Mouse (Mus musculus) midbrain, embryonic 12.5 days (tissue): Measurements from ENCODE around the gene Lrfn2. TPM values are rescaled to one million over a fixed set of nuclear protein-coding genes. Genes with fewer than 3 reads are reported as not detected.
A peak's percentile ranks its signal among the peaks of the same experiment; 100 is the strongest.

Experiments used
- ATAC-seq: fragments of 200-750 bp; cut with Nextera tagmentation; 2 replicates; pipeline ENCODE4 v1.8.0; 2017; ENCODE audit warnings: low read depth, moderate TSS enrichment, moderate library complexity; ENCODE audit not compliant: low FRiP score
- H3K27ac ChIP-seq: fragments of 300-500 bp; sonication (generic); replicated peaks from 2 replicates; pipeline ENCODE4 v1.5.1; 2016; ENCODE audit warnings: mild to moderate bottlenecking
- H3K27me3 ChIP-seq: fragments of 300-500 bp; sonication (generic); 2 replicates; pipeline ENCODE4 v1.6.1; 2016; ENCODE audit warnings: mild to moderate bottlenecking
- H3K36me3 ChIP-seq: fragments of 300-500 bp; sonication (generic); 2 replicates; pipeline ENCODE4 v1.6.1; 2016
- H3K4me1 ChIP-seq: fragments of 300-500 bp; sonication (generic); 2 replicates; pipeline ENCODE4 v1.6.1; 2016
- H3K4me2 ChIP-seq: fragments of 300-500 bp; sonication (generic); replicated peaks from 2 replicates; pipeline ENCODE4 v1.6.1; 2016; ENCODE audit warnings: mild to moderate bottlenecking, moderate library complexity
- H3K4me3 ChIP-seq: fragments of 300-500 bp; sonication (generic); 2 replicates; pipeline ENCODE4 v1.5.1; 2016; ENCODE audit warnings: mild to moderate bottlenecking
- H3K9ac ChIP-seq: fragments of 300-500 bp; sonication (generic); replicated peaks from 2 replicates; pipeline ENCODE4 v1.6.1; 2016; ENCODE audit warnings: mild to moderate bottlenecking, moderate library complexity
- H3K9me3 ChIP-seq: fragments of 300-500 bp; sonication (generic); 2 replicates; pipeline ENCODE4 v1.6.1; 2016; ENCODE audit warnings: mild to moderate bottlenecking
- WGBS: fragments of 180-500 bp; shearing (Covaris S2); methylation state at CpG from one replicate; pipeline ENCODE4 v1.1.7; 2016; 5-methylcytosine and 5-hydroxymethylcytosine counted together
- polyA plus RNA-seq: library from polyadenylated mRNA; unstranded; fragments of >200 nt; fragmentation: Nextera tagmentation; extraction: Ambion mirVana; gene quantifications from 2 replicates; pipeline ENCODE4 v1.2.1, GENCODE M21; 2016

Lrfn2 gene
- polyA plus RNA-seq, 1 experiment from 2014 or later: 1.4 TPM

- Histone ChIP-seq H3K9ac (no peak overlapping the region), H3K4me3 (no peak overlapping the region), H3K4me1 (peaks cover 10% of the 10 kb centered on the region), H3K4me2 (0 out of 2 replicates have a peak overlapping the region, but pooled peaks have one; percentile 12), H3K36me3 (no peaks in the 10 kb centered on the region), H3K27me3 (no peaks in the 10 kb centered on the region), H3K9me3 (no peaks in the 10 kb centered on the region), H3K27ac (no peak overlapping the region)
- WGBS: 30% methylated on average over 17 of the region's 17 CpGs
- no peak for ATAC-seq
These were observed 85.5 kb downstream of the Lrfn2 start for GRCm38 (mm10) chr17:49017438-49018415.

GRCm38 (mm10) chr17:49018774-49019488 is 86.8 kb downstream of the Lrfn2 start:
- no peak for ATAC-seq
- no peak overlapping the region for H3K27ac ChIP-seq
- no peak overlapping the region for H3K9ac ChIP-seq
- no peak overlapping the region for H3K4me2 ChIP-seq
- no peak overlapping the region for H3K4me3 ChIP-seq
- no peaks in the 10 kb centered on the region for H3K27me3 ChIP-seq
- peaks cover 10% of the 10 kb centered on the region for H3K4me1 ChIP-seq
- WGBS: 80% methylated on average over 8 of the region's 8 CpGs
- H3K9me3 ChIP-seq: no peaks in the 10 kb centered on the region
- no peaks in the 10 kb centered on the region for H3K36me3 ChIP-seq

GRCm38 (mm10) chr17:49029556-49030268 is 97.5 kb downstream of the Lrfn2 start:
- ATAC-seq: peak; percentile 62; the same call in 1 of the 2 replicates
- no peak overlapping the region for H3K9ac ChIP-seq
- 40% methylated on average over 11 of the region's 11 CpGs for WGBS
- H3K27me3 ChIP-seq: no peaks in the 10 kb centered on the region
- no peak overlapping the region for H3K4me3 ChIP-seq
- H3K36me3 ChIP-seq: no peaks in the 10 kb centered on the region
- H3K9me3 ChIP-seq: no peaks in the 10 kb centered on the region
- H3K27ac ChIP-seq: no peak overlapping the region
- peaks cover 17% of the 10 kb centered on the region for H3K4me1 ChIP-seq
- no peak overlapping the region for H3K4me2 ChIP-seq

DNA sequence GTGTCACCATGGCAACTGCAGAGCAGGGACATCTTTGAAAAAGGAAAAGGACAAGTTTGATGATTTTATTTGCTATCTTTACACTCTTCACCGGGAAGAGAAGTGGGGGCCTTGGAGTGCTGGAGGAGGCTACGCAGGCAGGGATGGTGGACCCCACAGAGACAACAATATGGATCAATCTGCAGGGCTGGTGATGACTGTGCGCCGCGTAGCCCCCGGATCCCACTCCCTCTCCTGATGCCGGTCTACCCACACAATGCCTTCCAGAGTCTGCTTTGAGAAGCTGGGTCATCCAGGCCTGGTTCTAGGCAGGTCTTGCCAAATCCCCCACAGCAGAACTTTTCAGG is 98.1 kb downstream of the Lrfn2 start:
- no peaks in the 10 kb centered on the region for H3K9me3 ChIP-seq
- no peak overlapping the region for H3K27ac ChIP-seq
- WGBS: 81% methylated on average over 7 of the region's 7 CpGs
- no peak overlapping the region for H3K4me3 ChIP-seq
- no peak overlapping the region for H3K9ac ChIP-seq
- H3K27me3 ChIP-seq: no peaks in the 10 kb centered on the region
- ATAC-seq: no peak
- H3K4me1 ChIP-seq: peaks cover 17% of the 10 kb centered on the region
- no peak overlapping the region for H3K4me2 ChIP-seq
- no peaks in the 10 kb centered on the region for H3K36me3 ChIP-seq

DNA sequence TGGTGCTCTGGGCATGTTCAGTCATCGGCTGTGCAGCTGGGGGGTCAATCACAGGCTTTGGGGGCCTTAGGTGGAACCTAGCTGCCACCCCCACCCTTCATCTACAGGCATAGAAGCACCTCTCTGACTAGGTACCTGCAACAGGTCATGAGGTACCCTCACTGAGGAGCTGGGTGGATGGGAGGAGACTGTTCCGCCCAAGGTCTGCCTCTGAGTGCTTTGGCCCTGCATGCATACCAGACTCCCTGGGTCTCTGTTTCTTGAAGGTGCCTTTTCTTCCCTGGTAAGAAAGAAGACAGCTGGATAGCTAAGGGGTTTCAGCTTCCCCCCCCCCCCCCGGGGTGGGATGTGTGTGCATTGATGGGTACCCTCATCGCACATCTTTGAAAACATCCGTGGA is 98.7 kb downstream of the Lrfn2 start:
- Histone ChIP-seq H3K4me1 (peaks cover 17% of the 10 kb centered on the region), H3K4me3 (no peak overlapping the region), H3K9ac (no peak overlapping the region), H3K4me2 (no peak overlapping the region), H3K27me3 (no peaks in the 10 kb centered on the region), H3K27ac (no peak overlapping the region), H3K9me3 (no peaks in the 10 kb centered on the region), H3K36me3 (no peaks in the 10 kb centered on the region)
- ATAC-seq: no peak
- whole genome bisulfite sequencing: 85% methylated on average over 5 of the region's 5 CpGs

GRCm38 (mm10) chr17:49031790-49032189 is 99.6 kb downstream of the Lrfn2 start:
- Histone ChIP-seq H3K4me3 (no peak overlapping the region), H3K4me2 (no peak overlapping the region), H3K27me3 (no peaks in the 10 kb centered on the region), H3K36me3 (no peaks in the 10 kb centered on the region), H3K9ac (no peak overlapping the region), H3K4me1 (peaks cover 17% of the 10 kb centered on the region), H3K27ac (no peak overlapping the region), H3K9me3 (no peaks in the 10 kb centered on the region)
- 82% methylated on average over 8 of the region's 8 CpGs for WGBS
- ATAC-seq: no peak

DNA sequence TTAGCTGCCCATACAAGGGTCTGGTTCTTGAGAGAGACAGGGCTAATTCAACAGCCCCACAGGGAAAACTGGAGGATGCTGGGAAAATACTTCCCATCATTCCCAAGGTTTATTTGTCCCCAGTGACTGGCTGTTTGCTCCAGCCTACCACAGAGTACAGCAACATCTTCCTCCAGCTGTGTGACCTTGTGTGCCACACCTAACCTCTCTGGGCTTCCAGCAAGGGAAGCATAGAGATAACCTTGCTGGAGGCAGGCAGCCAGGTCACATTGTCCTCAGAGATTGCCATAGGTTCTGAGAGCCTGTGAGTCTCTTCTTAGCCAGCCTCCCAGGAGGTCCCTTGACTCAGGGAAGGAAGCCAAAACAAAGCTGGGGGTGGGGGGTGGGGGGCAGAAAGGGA is 101.1 kb downstream of the Lrfn2 start:
- peaks cover 17% of the 10 kb centered on the region for H3K4me1 ChIP-seq
- no peaks in the 10 kb centered on the region for H3K27me3 ChIP-seq
- H3K27ac ChIP-seq: no peak overlapping the region
- no peaks in the 10 kb centered on the region for H3K36me3 ChIP-seq
- H3K9ac ChIP-seq: no peak overlapping the region
- ATAC-seq: no peak
- no peak overlapping the region for H3K4me2 ChIP-seq
- no peaks in the 10 kb centered on the region for H3K9me3 ChIP-seq
- H3K4me3 ChIP-seq: no peak overlapping the region

DNA sequence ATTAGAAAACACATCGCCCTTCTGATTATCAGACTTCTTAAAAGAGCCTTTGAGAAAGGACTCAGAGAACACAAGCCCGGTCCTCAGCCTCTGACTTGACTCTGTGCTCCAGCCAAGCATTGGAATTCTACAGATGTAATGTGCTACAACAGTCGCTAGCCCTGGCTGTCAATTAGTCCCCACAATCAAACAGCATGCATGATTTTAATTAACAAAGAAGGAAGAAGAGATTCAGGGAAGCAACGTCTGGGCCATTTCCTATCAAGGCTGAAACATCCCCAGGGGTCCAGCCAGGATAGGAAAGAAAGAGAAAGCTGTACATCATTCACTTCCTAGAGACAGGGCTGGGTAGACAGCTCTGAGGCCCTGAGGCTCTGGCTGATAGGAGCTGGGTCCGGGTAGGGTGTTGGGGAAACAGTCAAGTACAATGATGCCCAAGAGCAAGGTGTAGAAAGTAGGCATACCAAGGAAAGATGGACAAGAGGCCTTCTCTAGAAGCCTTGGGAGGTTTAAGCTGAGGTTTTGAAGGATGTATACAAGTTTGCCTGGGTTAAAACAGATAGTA is 101.6 kb downstream of the Lrfn2 start:
- Histone ChIP-seq H3K27ac (no peak overlapping the region), H3K4me1 (peaks cover 17% of the 10 kb centered on the region), H3K27me3 (no peaks in the 10 kb centered on the region), H3K4me3 (no peak overlapping the region), H3K36me3 (no peaks in the 10 kb centered on the region), H3K9ac (no peak overlapping the region), H3K4me2 (no peak overlapping the region), H3K9me3 (no peaks in the 10 kb centered on the region)
- ATAC-seq: no peak
- 32% methylated on average over 5 of the region's 5 CpGs for WGBS

DNA sequence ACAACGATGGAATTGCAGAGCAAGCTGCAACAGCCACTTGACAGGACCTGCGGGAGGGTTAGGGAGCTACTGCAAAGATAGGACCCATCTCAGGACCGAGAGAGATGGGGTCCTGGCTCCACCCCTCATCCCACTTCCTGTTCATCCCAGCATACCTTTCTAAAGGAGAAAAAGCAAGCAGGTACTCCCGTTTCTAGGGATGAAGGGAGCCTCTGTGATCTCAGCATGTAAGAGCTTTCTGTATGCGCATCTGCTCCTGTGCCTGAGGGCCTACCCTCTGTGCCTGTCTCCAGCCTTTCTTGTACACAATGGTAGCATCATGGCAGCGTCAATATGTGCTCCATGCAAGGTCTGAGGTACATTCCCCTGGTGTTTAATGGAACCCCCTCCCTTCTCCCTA is 102.9 kb downstream of the Lrfn2 start:
- WGBS: 70% methylated on average over 6 of the region's 6 CpGs
- ATAC-seq: no peak
- Histone ChIP-seq H3K4me3 (no peak overlapping the region), H3K9ac (no peak overlapping the region), H3K36me3 (no peaks in the 10 kb centered on the region), H3K9me3 (no peaks in the 10 kb centered on the region), H3K4me1 (peaks cover 11% of the 10 kb centered on the region; the same call in 1 of the 2 replicates), H3K4me2 (no peak overlapping the region), H3K27me3 (no peaks in the 10 kb centered on the region), H3K27ac (no peak overlapping the region)

DNA sequence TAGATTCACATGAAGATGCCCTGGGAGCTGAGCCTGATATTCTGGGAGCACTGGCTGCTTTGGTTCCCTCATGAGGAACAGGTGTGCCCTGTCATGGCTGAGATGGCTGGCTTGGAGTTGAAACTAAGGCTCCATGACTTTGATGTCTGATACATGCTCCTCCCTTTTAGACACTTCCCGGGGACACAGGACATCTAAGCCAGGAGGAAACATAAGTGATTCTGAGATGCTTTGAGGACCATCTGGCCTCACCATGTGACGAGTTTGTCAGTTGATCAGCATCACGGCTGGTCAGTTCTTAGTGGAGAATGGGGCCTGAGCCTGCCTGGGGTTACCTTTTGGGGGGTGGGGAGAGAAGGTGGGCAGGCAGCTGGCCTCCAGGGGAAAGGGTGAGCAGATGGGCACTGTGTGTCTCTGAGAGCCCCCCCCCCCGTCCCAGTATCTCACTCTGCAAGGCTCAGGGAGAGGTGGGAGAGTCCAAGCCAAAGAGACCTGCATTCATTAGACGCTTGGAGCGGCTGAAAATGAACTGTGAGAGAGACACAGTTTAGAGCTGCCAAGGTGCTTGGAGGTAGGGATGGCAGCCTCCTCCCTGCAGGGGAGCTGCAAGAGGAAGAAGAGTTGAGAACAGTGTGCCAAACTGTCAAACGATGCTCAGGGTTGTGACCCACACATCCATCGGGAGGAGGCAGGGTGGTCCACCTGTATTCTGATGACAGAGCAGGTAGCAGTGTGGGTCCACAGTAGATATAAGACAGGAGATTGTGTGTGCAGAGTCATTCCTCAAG is 105.2 kb downstream of the Lrfn2 start:
- no peak for ATAC-seq
- Histone ChIP-seq H3K27me3 (no peaks in the 10 kb centered on the region), H3K4me1 (peaks cover 8% of the 10 kb centered on the region; the same call in 1 of the 2 replicates), H3K36me3 (no peaks in the 10 kb centered on the region), H3K4me3 (no peak overlapping the region), H3K4me2 (no peak overlapping the region), H3K9ac (no peak overlapping the region), H3K27ac (no peak overlapping the region), H3K9me3 (no peaks in the 10 kb centered on the region)
- 76% methylated on average over 8 of the region's 8 CpGs for WGBS
